Mouse (Mus musculus): ENCODE results near the gene Lrrc46.
A peak's percentile ranks its signal among the peaks of the same experiment; 100 is the strongest.

The Lrrc46 gene

GRCm38 (mm10) chr11:97048090-97048650 lies 7.0 kb upstream of the Lrrc46 start:
- DNase-seq = no peak

- DNase-seq = no peak
Observed at GRCm38 (mm10) chr11:97045861-97046260, 4.7 kb upstream of the Lrrc46 start.

- DNase-seq = no peak
Observed at GRCm38 (mm10) chr11:97044902-97045301, 3.7 kb upstream of the Lrrc46 start.

GRCm38 (mm10) chr11:97040301-97041021 lies 746 bp downstream of the Lrrc46 start:
- DNase-seq = no peak

GRCm38 (mm10) chr11:97038881-97039280 lies 2.3 kb downstream of the Lrrc46 start:
- no peak for DNase-seq

GRCm38 (mm10) chr11:97036141-97036540 lies 5.1 kb downstream of the Lrrc46 start:
- DNase-seq = peak; percentile 68

GRCm38 (mm10) chr11:97033781-97034180 lies 7.4 kb downstream of the Lrrc46 start:
- peak; percentile 51 for DNase-seq

- DNase-seq = no peak
Observed at GRCm38 (mm10) chr11:97032499-97032898, 8.7 kb downstream of the Lrrc46 start.

GRCm38 (mm10) chr11:97031977-97032376 lies 9.2 kb downstream of the Lrrc46 start:
- peak; percentile 56 for DNase-seq

- peak; percentile 46 for DNase-seq
Observed at GRCm38 (mm10) chr11:97030426-97030825, 10.8 kb downstream of the Lrrc46 start.

- DNase-seq = peak; percentile 91
Observed at GRCm38 (mm10) chr11:97029686-97030417, 11.4 kb downstream of the Lrrc46 start, which contains the start of gene Scrn2. TSS of gene Scrn2 (plus strand) at chr11:97029938.

GRCm38 (mm10) chr11:97025721-97026344 lies 15.4 kb downstream of the Lrrc46 start:
- peak; percentile 76 for DNase-seq

GRCm38 (mm10) chr11:97024977-97025376 lies 16.2 kb downstream of the Lrrc46 start:
- no peak for DNase-seq

GRCm38 (mm10) chr11:97021873-97022484 lies 19.2 kb downstream of the Lrrc46 start:
- DNase-seq = peak; percentile 74

- DNase-seq = no peak
Observed at GRCm38 (mm10) chr11:97021121-97021765, 20.0 kb downstream of the Lrrc46 start.

GRCm38 (mm10) chr11:97019345-97019708 lies 21.9 kb downstream of the Lrrc46 start:
- DNase-seq = no peak

- DNase-seq = no peak
Observed at GRCm38 (mm10) chr11:97018583-97019344, 22.4 kb downstream of the Lrrc46 start.

GRCm38 (mm10) chr11:97017696-97018582 lies 23.3 kb downstream of the Lrrc46 start:
- no peak for DNase-seq

GRCm38 (mm10) chr11:97013121-97013670 lies 28.0 kb downstream of the Lrrc46 start, which contains the start of gene Sp6:
TSS of gene Sp6 (plus strand) at chr11:97013394.
- DNase-seq = no peak

- no peak for DNase-seq
Observed at GRCm38 (mm10) chr11:97009198-97009790, 31.9 kb downstream of the Lrrc46 start.

Measured in kidney, adult 11 months (tissue).